Mouse (Mus musculus) liver, adult (tissue): ENCODE data around the gene Ap1m2.

Experiments used
- GATA4 ChIP-seq: IDR thresholded peaks from 2 replicates; pipeline ENCODE4 v1.6.1; 2014; ENCODE audit warnings: mild to moderate bottlenecking, low read length; ENCODE audit not compliant: insufficient replicate concordance

Ap1m2 gene

DNA sequence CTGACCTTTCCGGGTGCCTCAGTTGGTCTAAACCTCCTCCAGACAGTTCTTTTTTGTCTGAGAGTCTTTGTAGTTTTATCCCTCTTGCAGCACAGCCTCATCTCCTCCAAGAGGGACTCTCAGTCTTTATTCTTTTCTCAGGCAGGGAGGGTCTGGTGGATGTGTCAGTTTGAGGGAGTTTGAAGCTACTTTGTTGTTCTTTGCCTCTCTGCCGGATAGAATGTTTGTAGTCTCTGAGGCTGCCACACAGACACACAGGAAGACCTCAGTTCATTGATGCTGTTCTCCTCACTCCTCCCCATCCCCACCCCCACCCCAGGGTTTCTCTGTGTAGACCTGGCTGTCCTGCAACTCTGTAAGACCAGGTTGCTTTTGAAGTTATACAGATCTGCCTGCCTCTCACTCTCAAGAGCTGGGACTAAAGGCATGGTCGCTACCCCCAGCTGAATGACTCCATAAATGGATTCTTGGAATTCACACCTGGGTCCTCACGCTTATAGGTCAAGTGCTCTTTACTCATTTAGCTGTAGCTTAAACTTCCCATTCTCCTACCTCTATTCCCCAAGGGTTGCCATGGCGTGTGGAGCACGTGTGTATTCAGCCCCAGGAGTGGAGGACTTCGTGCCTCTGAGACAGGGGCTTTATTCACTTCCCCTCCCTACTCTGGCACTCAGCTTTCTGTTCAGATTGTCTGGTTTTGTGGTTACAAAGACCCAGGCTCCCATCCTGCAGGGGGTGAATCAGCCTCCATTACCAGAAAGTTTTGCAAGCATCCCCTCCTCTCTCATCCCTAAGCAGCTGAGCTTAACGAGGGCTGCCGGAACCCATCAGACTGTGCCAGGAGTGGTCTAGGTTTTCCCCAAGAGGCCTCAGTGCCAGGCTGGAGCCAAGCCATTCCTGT, 20.3 kb upstream of the Ap1m2 start:
- no peak for TF ChIP-seq GATA4

GRCm38 (mm10) chr9:21331365-21332140, 19.4 kb upstream of the Ap1m2 start:
- TF ChIP-seq GATA4: no peak

DNA sequence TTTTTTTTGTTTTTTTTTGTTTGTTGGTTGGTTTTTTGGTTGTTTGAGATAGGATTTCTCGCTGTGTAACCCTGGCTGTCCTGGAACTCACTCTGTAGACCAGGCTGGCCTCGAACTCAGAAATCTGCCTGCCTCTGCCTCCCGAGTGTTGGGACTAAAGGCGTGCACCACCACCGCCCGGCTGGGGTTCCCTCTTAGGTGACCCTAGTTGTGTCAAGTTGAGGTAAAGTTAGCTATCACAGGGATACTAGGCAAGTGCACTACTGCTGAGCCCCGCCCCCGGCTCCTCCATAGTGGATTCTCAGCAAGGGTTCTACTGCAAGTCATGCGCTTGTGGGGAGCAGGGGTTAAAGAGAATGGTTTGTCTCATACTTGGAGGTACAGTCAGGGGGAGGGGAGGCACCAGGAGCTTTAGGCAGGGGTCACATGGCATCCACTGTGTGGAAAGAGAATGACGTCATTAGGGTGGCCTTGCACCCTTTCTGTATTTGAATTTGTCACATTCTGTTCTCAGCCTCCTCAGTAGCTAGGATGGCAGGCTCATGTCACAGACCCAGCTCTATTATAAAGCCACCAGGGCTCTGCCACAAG, 17.7 kb upstream of the Ap1m2 start:
- no peak for TF ChIP-seq GATA4

- no peak for TF ChIP-seq GATA4
Measured at GRCm38 (mm10) chr9:21329041-21329440, 16.9 kb upstream of the Ap1m2 start.

DNA sequence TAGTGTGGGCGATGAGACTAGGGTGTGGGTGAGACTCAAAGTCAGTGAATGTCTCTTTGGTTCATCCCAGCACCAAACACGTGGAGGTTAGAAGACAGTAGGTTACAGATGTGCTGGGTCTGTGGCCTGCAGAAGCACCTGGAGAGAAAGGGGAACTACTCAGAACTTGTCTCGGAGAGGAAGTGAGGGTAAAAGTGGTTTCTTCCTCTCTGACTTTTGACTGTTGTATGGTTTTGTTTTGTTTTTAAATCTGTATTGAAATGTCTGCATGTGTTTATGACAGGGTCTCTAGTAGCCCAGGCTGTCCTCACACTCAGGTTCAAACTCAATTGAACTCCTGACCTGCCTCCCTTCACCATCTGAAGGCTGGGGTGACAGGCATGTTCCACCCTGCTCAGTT, 15.9 kb upstream of the Ap1m2 start:
- no peak for TF ChIP-seq GATA4

DNA sequence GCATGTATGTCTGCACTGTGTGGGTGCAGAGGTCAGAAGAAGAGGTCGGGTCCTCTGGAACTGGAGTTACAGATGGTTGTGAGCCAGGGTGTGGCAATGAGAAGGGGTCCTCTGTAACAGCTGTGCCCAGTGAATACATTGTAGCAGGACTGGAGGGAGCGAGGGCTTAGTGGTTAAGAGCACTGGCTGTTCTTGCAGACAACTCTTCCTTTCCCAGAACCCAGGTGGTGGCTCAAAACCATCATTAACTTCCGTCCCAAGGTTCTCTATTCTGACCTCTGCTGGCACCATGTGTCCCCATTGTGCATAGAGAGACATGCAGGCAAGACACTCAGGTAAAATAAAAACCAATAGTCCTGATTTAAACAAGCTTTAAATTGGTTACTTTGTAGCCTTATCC, 15.4 kb upstream of the Ap1m2 start:
- TF ChIP-seq GATA4: no peak

DNA sequence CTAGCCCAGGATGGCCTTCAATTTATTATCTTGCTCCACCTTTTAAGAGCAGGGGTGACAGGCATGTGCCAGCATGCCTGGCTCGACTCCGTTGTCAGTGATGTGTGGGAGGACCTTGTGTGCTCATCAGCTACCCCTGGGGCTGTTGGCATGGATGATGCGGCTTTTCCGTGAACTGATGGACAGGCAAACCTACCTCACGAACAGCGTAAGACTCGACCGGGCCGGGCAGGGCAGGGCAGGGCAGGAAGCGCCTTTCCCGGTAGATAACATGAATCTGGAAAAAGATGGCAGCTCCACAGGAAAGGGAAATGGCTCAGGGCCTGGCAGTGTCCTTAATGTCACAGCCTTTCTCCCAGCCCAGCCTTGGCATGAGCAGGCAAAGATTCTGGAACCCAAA, 12.1 kb upstream of the Ap1m2 start:
- peak; percentile 25; the same call in 1 of the 2 replicates for TF ChIP-seq GATA4

GRCm38 (mm10) chr9:21322211-21322916, 10.2 kb upstream of the Ap1m2 start:
- TF ChIP-seq GATA4: no peak

GRCm38 (mm10) chr9:21321513-21321835, 9.3 kb upstream of the Ap1m2 start:
- TF ChIP-seq GATA4: no peak

GRCm38 (mm10) chr9:21320619-21321512, 8.7 kb upstream of the Ap1m2 start, which contains the start of gene Slc44a2:
Slc44a2 (plus strand) TSS chr9:21320698.
- TF ChIP-seq GATA4: no peak

GRCm38 (mm10) chr9:21320280-21320618, 8.1 kb upstream of the Ap1m2 start:
- no peak for TF ChIP-seq GATA4

- no peak for TF ChIP-seq GATA4
Measured at GRCm38 (mm10) chr9:21319503-21319902, 7.4 kb upstream of the Ap1m2 start.

- TF ChIP-seq GATA4: no peak
Measured at GRCm38 (mm10) chr9:21318792-21319191, 6.7 kb upstream of the Ap1m2 start.

DNA sequence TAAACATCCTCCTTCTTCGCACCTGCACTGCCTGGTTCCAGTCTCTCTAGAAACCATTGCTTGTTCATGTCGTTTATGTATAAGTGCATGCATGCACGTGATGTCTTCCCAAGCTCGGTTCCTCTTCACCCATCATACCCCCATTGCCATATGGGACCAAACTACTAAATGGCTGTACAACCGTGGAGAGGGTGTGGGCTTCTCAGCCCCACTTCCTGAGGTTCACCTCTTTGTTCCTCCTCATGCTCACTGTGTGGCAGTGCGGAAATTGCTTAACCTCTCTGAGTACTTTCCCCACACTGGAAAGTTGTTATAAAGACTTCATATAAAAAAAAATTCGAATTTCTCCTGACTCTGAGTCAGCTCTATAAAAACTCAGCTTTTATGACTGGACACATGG, 4.6 kb upstream of the Ap1m2 start:
- no peak for TF ChIP-seq GATA4
